Mouse (Mus musculus): ENCODE data around the gene Tcf7l2.

Gene Tcf7l2

DNA sequence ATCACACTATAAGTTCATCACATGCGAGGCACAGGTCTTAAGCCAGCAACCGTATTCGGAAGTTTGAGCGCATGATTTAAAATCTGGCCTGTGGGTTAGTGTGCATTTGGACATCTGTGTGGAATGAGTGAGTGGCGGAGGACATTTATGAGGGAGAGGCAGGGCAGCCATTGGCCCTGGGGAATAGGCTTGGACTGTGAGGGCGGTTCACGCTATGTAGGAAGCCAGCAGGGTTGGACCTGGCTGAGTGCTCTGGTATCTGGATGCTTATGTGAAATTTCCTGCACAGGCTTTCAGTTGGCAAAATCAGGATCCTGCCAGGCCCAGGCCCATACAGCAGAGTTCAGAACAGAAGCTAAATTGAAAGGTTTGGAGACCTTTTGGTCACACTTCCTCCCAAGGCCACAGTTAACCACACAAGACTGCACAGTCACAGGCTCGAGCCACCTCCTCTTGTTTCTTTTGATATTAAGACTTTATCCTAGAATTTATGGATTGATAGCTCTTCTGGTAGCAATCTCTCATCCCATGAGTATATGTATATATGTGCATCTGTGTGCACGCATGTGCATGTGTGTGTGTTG is 89.4 kb downstream of the Tcf7l2 start:
- no peak for DNase-seq (ENCODE audit: low spot score in 2 of 2)

DNA sequence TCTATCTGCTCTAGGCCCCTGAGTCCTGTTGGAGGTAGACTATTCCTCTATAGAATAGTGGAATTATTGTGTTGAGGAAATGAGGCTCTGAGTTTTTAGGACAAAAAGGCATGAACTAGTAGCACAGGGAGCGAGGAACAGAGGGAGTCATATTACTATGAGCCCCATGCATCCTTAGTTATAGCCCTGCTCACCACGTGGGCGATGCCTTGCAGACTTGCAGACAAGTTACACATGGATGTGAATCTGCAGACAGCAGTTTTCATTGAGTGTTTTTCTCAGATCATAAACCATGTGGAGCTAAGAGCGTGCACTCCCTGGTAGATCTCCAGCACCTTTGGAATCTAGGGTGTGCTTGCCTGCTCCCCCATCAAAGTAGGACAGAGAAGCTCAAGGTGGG is 90.5 kb downstream of the Tcf7l2 start:
- DNase-seq (ENCODE audit: low spot score in 2 of 2): no peak

DNA sequence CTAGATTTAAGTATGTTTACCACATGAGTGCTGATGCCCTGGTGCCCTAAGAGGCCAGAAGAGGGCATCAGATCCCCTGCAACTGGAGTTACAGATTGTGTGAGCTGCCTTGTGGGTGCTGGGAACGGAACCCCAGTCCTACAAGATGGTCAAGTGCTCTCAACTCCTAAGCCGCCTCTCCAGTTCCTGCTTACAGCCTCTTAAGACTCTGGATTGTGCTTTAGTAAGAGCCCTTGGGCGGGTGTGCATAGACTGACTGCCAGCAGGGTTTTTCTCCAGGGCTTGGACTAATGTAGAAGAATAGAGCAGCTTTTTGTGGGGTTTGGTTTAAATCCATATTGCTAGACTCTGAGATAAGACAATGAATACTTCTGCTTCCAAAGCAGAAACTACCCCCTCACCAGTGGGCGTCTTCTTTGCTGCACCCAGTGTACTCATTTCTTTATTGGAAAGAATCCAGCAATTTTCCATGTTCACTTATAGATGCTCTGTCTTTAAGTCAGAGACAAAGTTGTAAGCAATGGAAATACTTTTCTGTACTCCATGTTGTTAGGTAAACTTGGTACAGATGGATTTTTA is 92.3 kb downstream of the Tcf7l2 start:
- peak in 1 of 2 experiments; percentile 12 for DNase-seq (ENCODE audit: low spot score in 2 of 2)

DNA sequence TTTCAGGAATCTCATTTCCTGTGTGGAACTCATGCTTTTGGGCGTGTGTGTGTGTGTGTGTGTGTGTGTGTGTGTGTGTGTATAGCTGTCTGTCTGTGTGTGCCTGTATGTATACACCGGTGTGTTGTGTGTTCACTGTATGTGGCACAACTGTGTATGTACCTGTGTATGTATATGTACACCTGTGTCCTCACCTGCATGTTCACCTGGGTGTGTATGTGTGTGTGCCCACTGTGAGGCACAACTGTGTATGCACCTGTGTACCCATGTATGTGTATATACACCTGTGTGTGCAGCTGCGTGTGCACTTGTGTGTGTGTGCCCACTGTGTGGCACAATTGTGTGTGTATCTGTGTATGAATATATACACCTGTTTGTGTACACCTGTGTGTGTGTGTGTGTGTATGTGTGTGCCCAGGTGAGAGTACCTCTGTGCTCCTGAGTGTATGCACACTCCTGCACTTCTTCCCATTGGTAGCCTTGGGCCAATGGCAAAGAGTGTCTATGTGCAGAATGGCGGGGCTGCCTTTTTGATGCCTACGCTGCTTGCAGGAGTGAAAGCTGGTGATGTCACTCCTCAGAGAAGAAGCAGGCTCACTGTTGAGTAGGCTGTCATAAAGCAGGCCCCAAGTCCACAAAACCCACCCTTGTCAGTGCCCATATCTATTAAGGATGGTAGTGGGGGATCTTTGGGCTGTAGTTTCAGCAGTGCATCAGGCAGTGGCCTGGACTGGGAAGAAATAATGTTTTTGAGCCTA is 95.5 kb downstream of the Tcf7l2 start:
- no peak for DNase-seq (ENCODE audit: low spot score in 2 of 2)

DNA sequence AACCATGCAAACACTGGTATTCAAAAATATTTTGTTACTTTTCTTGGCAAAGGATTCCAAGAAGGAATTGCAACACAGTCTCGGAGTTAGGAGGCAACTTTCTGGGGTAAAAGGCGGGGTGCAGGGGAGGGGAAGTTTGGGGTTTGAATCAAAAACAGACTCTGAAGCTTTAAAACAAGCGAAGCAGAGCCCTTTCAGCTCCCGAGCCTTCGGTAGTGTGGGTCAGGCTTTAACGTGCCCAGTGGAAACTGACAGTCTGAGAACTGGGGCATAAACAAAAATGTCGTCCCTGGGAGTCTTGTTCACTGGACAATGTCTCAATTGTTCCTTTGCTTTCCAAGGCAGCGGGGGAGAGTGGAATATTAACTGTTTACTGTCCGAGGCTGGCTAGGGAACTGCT is 96.3 kb downstream of the Tcf7l2 start:
- DNase-seq (ENCODE audit: low spot score in 2 of 2): peak in 1 of 2 experiments; percentile 20

DNA sequence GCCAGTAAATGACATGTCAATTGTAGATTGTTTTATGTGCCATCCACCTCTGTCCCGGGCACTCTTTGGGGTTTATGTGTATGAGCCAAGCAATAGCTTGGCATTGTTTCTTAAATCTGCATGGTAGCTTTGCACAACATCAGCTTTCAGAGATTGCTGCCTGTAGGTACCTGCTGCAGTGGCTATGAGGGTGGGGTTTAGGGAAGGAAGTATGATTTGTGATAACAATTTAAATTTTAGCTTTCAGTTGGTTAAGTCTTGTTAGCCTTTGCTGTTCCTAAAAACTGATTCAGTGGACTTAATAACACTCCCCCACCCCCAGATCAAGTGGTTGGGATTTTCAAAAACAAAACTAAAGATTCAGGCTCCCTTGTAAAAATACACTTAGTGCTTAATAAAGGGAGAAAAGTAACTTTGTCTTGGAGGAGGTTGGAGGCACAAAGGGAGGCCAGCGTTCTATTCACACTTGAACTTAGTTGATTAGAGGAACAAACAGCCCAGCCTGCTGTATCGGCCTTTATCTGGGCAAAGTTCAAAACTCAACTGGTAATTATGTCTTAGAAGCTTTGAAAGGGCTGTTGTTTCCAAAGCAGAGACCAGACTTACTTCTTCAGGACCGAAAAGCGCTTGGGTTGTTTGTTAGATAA is 96.9 kb downstream of the Tcf7l2 start:
- no peak for DNase-seq (ENCODE audit: low spot score in 2 of 2)

DNA sequence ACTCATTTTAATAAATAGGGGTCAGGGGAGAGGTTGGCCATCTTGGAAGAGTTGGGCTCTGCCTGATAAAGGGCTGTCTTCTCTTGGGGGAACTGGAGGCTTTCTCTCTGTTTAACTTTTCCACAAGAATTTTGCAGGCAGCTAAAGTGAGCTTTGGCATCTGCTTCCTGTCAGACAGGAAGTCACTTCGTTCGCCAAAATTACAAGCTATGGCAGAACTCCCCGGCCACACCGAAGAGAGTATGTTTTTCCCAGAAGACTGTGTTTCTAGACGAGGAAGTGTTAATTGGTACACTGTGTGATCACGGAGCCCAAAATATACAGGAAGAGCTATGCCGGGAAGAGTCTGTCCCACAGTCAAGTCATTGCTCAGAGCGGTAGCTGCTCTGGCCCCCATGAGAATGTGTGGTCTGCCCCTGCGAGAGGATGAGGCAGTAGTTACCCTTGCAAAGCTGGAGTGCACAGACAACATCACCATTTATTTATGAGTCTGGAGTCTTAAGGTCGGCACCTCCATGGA is 97.5 kb downstream of the Tcf7l2 start:
- DNase-seq (ENCODE audit: low spot score in 2 of 2): no peak

DNA sequence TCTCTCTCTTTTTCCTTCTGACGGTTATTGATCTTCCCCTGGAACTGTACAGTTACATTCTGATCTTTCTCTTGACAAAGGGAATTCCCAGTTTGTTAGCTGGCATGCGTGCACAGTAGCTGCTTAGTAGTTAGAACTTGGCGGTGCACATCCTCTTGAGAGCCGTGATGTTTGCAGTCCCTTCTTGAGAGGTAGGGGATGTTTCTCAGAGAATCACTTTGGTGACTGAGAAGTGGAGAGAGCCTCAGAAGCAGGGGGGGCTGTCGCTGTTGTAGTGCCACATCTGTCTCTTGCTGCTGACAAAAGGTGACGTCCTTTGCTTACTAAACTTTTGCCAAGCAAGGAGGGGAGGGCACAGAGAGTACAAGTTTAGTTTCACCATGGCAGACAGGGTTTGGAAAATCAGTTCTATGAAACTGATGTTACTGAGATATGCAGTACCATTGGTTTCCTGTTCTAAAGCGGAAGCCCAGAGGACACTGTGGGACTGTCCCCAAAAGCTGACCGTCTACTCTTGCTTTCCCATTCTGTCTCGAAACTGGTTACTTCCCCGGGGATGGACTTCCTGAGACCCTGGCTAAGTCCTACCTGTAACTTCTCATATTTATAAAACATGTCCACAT is 99.0 kb downstream of the Tcf7l2 start:
- DNase-seq (ENCODE audit: low spot score in 2 of 2): no peak

DNA sequence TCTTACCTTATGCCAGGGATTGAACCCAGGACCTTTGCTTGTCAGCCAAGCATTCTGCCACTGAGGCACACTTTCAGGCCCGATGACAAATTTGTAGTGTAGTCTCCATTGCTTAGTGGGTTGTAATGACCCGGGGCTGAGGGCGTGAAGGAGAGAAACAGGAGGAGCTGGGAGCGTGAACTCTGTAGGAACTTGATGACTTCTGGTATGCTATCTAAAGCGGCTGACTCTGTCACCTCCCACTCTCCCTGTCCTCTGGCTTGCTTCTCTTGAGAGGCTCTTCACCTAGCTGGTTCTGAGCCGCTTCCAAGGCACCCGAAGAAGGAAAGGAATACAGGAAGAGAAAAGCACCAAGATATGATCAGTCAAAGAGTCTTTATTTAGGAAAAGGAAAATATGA is 100.4 kb downstream of the Tcf7l2 start:
- DNase-seq (ENCODE audit: low spot score in 2 of 2): no peak

DNA sequence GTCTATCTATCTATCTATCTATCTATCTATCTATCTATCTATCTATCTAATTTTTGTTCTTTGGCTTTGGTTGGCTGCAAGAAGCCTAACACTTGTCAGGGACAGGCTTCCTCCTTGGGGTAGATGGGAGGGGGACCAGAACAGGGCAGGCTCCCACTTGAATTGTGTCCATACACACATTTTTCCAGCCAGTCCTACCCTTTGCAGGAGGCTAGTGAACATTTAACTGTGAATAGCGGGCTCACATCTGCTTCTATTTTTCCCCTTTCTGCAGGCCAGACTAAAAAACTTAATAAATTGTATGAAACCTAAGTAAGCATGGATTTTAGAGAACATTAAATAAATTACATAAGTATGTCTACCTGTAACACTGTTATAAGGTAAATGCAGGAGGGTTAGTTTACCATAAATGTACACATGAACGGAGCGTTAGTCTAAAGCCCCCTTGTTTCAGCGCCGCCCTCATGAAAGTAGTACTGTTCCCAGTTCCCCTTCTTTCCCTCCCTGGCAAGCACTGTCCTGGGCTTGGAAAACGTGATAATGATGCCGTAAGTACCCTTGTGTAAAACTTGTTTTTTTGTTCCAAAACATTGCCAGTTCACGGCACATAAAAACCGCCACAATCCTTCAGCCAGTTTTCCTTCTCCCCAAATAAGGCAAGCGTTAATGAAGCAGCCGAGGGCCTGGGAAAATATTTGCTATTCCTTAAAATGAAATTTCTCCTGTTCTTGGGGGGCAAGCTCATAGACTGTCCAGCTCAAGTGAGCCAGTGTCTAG is 101.7 kb downstream of the Tcf7l2 start:
- no peak for DNase-seq (ENCODE audit: low spot score in 2 of 2)

DNA sequence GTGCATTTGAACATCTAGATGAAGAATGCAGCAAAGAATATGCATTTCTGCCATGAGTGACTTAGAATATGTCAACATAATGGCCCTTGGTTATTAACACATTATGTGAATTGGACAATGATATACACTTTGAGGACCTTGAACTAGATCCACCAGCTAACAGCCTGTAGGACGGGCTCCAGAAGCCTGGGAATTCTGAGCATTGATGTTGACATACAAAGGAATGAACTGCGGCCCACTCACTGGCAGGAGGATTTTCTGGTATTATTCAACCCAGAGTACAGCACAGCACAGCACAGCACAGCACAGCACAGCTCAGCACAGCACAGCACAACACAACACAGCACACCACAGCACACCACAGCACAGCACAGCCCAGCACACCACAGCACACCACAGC is 104.1 kb downstream of the Tcf7l2 start:
- no peak for DNase-seq (ENCODE audit: low spot score in 2 of 2)

DNA sequence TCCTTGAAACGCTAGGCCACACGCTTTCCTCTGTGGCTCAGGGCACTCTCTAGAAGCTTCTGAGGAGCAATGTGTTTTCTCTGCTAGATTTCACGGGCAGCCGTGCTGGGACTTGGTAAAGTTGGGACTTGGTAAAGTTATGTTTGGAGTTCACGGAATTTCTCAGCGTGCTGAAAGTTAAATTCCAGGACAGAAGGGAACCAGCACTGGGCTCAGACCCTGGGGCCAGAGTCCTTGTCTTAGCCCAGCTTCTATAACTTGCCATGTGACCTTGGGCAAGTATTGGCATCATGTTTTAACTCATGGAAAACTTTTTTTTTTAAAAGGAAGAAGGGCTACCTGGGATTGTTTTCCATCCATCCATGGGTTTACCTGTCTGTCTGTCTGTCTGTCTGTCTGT is 104.6 kb downstream of the Tcf7l2 start:
- no peak for DNase-seq (ENCODE audit: low spot score in 2 of 2)

DNA sequence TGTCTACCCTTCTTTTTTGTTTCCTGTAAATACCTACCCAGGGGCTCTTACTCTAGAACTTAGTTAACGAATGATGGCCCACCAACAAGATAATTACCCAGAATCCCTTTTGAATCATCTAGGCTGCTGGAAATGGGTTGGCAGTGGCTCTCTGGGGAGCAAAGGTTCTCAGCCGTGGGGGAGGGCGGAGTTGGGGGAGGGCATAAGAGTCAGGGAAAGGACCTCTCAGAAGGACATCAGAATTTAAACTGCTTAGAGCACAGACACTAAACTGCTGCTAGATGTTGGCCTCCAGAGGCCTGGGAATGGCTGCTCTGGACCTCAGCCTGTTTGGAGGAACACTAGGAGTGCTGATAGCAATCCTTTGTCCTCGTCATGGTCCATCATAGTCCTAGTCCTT is 105.4 kb downstream of the Tcf7l2 start:
- no peak for DNase-seq (ENCODE audit: low spot score in 2 of 2)

DNA sequence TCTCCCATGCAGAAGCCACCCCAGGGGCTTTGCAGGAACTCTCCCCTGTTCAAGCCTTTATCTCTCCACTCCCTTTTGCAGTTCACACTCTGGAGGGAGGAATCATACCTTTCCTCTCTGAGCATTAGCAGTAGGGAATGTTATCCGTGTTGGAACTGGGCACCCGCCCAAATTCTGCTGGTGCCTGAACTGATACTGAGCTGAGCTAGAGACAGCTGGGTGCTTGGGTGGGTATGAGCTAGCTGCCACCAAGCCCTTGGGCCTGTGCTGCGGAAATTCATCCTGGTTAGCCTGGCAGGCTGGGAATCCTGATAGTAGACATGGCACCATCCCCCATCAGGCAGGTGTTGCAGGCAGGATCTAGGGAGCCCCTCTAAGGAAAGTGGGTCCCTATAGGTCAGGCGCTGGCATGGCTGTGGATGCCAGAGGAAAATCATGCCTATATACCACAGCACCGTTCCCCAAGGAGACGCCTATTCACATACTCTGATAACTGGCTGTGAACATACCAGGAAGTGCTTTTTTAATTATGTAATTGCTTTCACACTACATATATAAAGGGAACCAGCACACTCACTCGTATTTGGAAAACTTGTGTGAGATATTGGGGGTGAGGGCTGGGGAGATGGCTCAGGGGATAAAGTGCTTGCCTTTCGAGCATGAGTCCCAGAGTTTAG is 108.9 kb downstream of the Tcf7l2 start:
- DNase-seq (ENCODE audit: low spot score in 2 of 2): peak in 1 of 2 experiments; percentile 21

DNA sequence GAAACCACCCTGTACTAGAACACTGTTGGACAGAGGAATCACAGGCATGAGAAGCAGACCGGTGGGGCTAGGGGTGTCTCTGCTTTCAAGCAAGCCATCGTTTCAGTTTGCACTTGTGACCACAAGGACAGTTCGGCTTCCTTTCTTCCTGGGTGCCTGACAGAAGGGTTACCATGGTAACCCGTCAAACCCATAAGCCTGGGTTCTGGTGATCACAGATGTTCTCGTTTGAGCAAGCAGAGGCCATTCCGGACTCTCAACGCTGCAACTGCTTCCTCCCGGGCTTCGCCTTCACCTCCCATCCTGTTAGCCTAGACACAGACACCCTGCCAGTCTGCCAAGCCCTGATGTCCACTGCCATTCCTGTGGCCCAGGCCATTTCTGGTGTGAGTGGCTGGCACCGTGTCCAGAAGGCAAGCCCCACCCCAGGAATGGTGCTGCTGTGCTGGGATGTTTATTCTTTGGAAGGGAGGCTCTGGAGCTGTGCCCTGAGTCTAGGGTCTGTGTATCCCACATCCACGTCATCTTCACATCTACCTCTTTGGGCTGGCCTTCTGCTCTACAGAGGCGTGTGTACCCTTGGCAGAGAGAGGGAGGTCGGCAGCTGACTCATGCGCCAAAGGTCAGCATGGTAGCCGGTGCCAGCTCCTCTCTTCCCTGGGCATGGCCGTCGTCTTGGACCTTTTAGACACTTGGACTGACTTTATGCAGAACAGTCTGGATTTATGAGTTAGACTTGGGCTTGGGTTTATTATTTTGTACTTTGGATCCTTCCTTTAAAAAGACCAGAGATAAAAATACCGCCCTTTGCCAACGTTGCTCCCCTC is 110.1 kb downstream of the Tcf7l2 start:
- DNase-seq (ENCODE audit: low spot score in 2 of 2): peak in 1 of 2 experiments; percentile 9

DNA sequence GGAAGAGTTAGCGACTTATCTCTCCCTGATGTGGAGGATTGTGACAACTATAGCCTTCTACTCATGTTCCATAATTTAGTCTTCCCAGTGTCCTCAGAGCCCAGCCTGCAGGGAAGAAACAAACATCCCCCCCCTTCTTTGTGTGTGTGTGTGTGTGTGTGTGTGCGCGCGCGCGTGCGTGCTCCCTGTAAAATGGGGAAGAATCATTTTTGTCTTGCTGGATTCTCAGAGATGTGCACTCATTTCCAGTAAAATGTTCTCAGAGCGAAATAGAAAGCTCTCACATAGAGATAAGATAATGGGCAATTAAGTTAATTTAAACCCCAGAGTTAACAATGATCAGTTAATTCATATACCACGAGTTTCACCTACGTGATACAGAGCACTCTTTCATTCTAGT is 112.8 kb downstream of the Tcf7l2 start:
- no peak for DNase-seq (ENCODE audit: low spot score in 2 of 2)

DNA sequence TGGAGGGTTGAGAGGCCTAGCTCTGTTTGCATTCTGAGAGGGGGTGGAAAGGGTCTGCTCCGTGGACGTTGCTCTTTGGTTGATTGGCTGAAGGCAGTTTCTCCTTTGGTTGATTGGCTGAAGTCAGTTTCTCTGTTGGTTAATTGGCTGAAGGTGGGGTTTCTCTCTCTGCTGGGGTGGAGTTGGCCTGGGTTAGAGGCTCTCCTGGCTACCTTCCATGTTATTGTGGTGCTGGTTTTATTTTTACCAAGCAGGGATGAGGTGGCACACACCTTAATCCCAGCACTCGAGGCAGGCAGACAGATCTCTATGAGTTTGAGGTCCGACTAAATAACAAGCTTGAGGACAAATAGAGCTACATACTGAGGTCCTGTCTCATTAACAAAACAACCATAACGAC is 114.0 kb downstream of the Tcf7l2 start:
- DNase-seq (ENCODE audit: low spot score in 2 of 2): no peak

DNA sequence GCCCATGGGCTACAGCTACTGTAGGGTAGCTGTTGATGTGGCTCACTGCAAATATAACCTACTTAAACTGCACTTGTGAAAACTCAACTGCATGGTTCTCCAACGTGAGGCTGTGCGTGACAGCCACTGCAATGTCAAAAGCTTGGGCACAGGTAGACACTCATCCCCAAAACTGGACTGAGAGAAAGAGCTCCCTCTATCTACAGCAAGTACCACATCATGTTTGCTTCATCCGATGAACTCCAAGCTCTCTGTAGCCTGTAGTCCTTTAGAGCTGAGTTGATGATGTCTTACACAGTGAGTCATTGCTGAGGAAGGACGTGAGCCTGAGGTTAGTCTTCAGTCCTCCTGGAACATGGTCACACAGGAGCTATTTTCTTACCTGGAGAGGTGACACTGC is 115.7 kb downstream of the Tcf7l2 start:
- no peak for DNase-seq (ENCODE audit: low spot score in 2 of 2)

DNA sequence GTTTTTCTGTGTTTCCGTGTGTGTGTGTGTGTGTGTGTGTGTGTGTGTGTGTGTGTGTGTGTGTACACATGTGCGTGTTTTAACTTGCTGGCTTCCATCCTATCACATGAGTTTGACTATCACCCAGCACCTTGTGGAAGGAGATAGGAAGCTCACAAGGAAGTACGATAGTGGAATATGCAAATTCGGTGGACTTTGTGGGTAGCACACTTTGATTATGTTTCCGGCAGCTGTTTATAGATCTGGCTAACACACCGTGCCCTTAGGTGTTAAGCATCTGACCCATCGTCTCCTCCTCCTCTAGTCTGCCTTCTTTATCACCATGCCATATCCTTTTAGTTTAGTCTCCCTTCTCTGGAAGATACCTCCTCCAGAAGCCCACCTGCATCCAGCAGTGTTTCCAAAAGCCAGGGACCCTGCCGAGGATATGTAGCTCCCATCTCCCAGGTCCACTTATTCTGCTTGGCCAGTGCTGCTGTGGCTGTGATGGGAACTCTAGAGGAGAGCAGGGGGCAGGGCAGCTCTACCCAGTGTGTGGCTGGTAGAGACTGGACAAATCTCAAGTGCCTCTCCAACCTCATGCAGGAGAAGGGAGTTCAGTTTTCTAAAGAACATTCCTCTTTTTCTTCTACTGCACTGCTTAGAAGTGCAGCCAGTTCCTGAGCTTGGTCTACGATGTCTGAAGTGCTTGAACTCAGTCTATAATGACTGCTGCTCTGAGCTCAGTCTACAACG is 118.6 kb downstream of the Tcf7l2 start:
- no peak for DNase-seq (ENCODE audit: low spot score in 2 of 2)

Data from frontal cortex, postnatal 36 days (tissue).